In genomic region chr8:105269461-105269947, GRCm38 (mm10) we compare ENCODE assay signal across 8 mouse cellular contexts. TPM values are rescaled to one million over a fixed set of nuclear protein-coding genes. Genes with fewer than 3 reads are reported as not detected.
DNase-seq lines count a peak whose midpoint lies in the region; ATAC-seq and TF ChIP-seq lines count a peak whose summit lies in the region.

Gene Hsf4 (plus strand): TSS chr8:105269801.

- ATAC-seq in megakaryocyte-erythroid progenitor cell, adult 5-6 weeks (replicated peaks; ENCODE audit: low FRiP score, low TSS enrichment, poor library complexity, severe bottlenecking) = 0 out of 2 replicates have a peak, but pooled peaks have one; percentile 15
- no peak for ATAC-seq in erythroid progenitor cell, adult 5-6 weeks (replicated peaks; ENCODE audit: low FRiP score, poor library complexity, severe bottlenecking)

- H3K4me3 ChIP-seq in embryonic fibroblast, embryonic 13.5 days (ENCODE audit: insufficient read depth, low read length) = peak within 1 kb of the TSS; percentile 23

- no peaks in the 10 kb centered on the region for H3K4me1 ChIP-seq in embryonic fibroblast, embryonic 13.5 days (ENCODE audit: control insufficient read depth, insufficient read depth, low read length)

- DNase-seq in layer of hippocampus, adult 18-20 months (ENCODE audit: low spot score in 2 of 2) = peak in 1 of 2 experiments; percentile 50
- no peak for DNase-seq in layer of hippocampus, adult 9-10 months (ENCODE audit: low spot score)
- DNase-seq in NIH3T3 (ENCODE audit: low read depth) = peak; percentile 80
- DNase-seq in heart, postnatal 14 days = peak; percentile 77 to 79
- DNase-seq in left cerebral cortex, postnatal 25 days (ENCODE audit: low spot score in 2 of 2) = peak; percentile 47 to 55

- no peak for TF ChIP-seq CTCF in embryonic fibroblast, embryonic 13.5 days (IDR thresholded peaks at IDR 0.05; ENCODE audit: borderline replicate concordance, insufficient read depth, low read length)

- peak; percentile 43 for TF ChIP-seq POLR2A in embryonic fibroblast, embryonic 13.5 days (IDR thresholded peaks at IDR 0.05; ENCODE audit: low read depth, low read length)

- intact Hi-C loops in heart, postnatal 14 days (cut with DNase I) = no loop called here
- intact Hi-C loops in left cerebral cortex, postnatal 25 days (cut with DNase I) = no loop called here

- H3K27ac ChIP-seq in embryonic fibroblast, embryonic 13.5 days (ENCODE audit: insufficient read depth, low read length) = peak within 1 kb of the TSS; percentile 12; the same call in 1 of the 2 replicates

RNA-seq across cellular contexts. Expression of gene Hsf4, which starts in this region (rescaled TPM):
- total RNA-seq in layer of hippocampus, adult 18-20 months (2021) = 10 to 100 TPM; 11.5 to 13.0 TPM
- polyA plus RNA-seq in embryonic fibroblast, embryonic 13.5 days (2011; ENCODE audit: insufficient read length, low read depth, missing spikeins) = 1.2 and 1.7 TPM in 2 replicates
- total RNA-seq in heart, postnatal 14 days (2021) = under 1 TPM; 0.73 to 0.96 TPM
- 1 to 10 TPM; 6.9 to 7.9 TPM for total RNA-seq in left cerebral cortex, postnatal 25 days (2021)
- not detected in 2 replicates for total RNA-seq in megakaryocyte-erythroid progenitor cell, adult 5-6 weeks (2014; fragmentation: Nextera tagmentation)
- total RNA-seq in megakaryocyte-erythroid progenitor cell, adult 5-6 weeks (2017) = not detected in 2 replicates
- not detected in 2 replicates for total RNA-seq in erythroid progenitor cell, adult 5-6 weeks (2015; ENCODE audit: low replicate concordance)
- total RNA-seq in erythroid progenitor cell, adult 5-6 weeks (2017; ENCODE audit: low replicate concordance) = not detected in 2 replicates

Comparison
In these comparisons a context has a peak if more than half of its experiments do, and no peak if none do; other contexts are left out.
1. RNA of gene Hsf4 (total RNA-seq): 11.5 to 13.0 TPM in layer of hippocampus, adult 18-20 months and 6.9 to 7.9 TPM in left cerebral cortex, postnatal 25 days; 0.73 to 0.96 TPM in heart, postnatal 14 days, not detected in megakaryocyte-erythroid progenitor cell, adult 5-6 weeks and not detected in erythroid progenitor cell, adult 5-6 weeks; every median in the first group is over 4 times any median in the second.
2. Peak in DNase-seq in heart, postnatal 14 days; RNA of the gene not detected or under 1 TPM.
3. Peak in ATAC-seq in megakaryocyte-erythroid progenitor cell, adult 5-6 weeks; RNA of the gene not detected or under 1 TPM.